Mouse (Mus musculus): ENCODE results near the gene Hrasls. TPM values are rescaled to one million over a fixed set of nuclear protein-coding genes. Genes with fewer than 3 reads are reported as not detected.

Hrasls gene
- polyA plus RNA-seq, 1 experiment from 2014 or later: 0.14 TPM

GRCm38 (mm10) chr16:29201146-29201545, 8.3 kb upstream of the Hrasls start:
- Histone ChIP-seq H3K27ac (ENCODE audit: low read length) (no peak overlapping the region), H3K9me3 (ENCODE audit: low read length) (no peaks in the 10 kb centered on the region), H3K27me3 (ENCODE audit: insufficient read depth, low read length) (no peaks in the 10 kb centered on the region), H3K9ac (replicated peaks; ENCODE audit: low read length) (no peak overlapping the region), H3K36me3 (ENCODE audit: insufficient read depth, low read length) (no peaks in the 10 kb centered on the region), H3K4me2 (replicated peaks; ENCODE audit: low read depth, low read length) (no peak overlapping the region), H3K4me3 (ENCODE audit: low read length) (no peak overlapping the region), H3K4me1 (ENCODE audit: insufficient read depth, low read length) (no peaks in the 10 kb centered on the region)
- WGBS: 81% methylated on average over 2 of the region's 2 CpGs
- ATAC-seq (ENCODE audit: low FRiP score, low TSS enrichment): no peak

DNA sequence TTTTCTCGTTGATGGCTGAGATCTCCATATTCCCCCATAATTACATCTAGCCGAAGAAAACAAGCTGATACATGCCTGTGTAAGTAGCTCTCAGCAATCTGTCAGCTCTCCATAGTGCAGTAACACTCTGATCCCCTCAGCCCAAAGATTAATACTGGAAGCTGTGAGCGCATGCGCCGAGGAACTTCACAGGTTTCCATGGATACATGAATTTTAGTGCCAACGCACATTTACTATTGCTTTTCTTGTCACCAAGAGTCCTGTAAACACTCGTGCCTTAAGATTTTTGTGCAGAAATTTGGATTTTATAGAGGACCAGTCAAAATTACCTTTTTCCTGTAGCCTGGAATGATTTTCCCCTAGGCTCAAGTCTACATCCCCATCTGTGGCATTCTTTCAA, 4.6 kb upstream of the Hrasls start:
- Histone ChIP-seq H3K9me3 (ENCODE audit: low read length) (no peaks in the 10 kb centered on the region), H3K27me3 (ENCODE audit: insufficient read depth, low read length) (peaks cover 18% of the 10 kb centered on the region), H3K9ac (replicated peaks; ENCODE audit: low read length) (no peak overlapping the region), H3K4me3 (ENCODE audit: low read length) (no peak overlapping the region), H3K27ac (ENCODE audit: low read length) (no peak overlapping the region), H3K4me2 (replicated peaks; ENCODE audit: low read depth, low read length) (no peak overlapping the region), H3K36me3 (ENCODE audit: insufficient read depth, low read length) (no peaks in the 10 kb centered on the region), H3K4me1 (ENCODE audit: insufficient read depth, low read length) (0 out of 2 replicates have a peak, but pooled peaks cover 4% of the 10 kb centered on the region)
- no peak for ATAC-seq (ENCODE audit: low FRiP score, low TSS enrichment)
- WGBS: 84% methylated on average over 7 of the region's 7 CpGs

DNA sequence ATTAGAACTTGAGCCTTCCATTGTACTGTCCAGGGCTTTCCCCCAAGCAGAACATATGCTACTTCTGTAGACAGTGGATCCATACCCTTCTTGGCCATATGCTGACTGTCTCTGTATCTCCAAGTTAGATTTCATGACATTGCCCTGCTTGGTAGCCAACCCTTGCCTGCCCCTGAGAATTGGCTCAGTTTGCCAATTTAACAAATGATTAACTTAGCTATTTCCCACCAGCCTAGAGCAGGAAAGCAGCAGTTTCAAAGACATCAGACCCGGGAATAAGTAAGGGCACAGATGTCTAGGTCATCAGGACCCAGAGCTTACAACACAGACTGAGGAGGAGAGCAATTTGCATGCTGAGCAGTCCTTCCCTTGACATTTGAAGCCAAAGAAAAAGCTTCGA, 3.9 kb upstream of the Hrasls start:
- Histone ChIP-seq H3K36me3 (ENCODE audit: insufficient read depth, low read length) (no peaks in the 10 kb centered on the region), H3K4me3 (ENCODE audit: low read length) (no peak overlapping the region), H3K4me2 (replicated peaks; ENCODE audit: low read depth, low read length) (no peak overlapping the region), H3K27me3 (ENCODE audit: insufficient read depth, low read length) (peaks cover 20% of the 10 kb centered on the region), H3K9me3 (ENCODE audit: low read length) (no peaks in the 10 kb centered on the region), H3K9ac (replicated peaks; ENCODE audit: low read length) (no peak overlapping the region), H3K27ac (ENCODE audit: low read length) (no peak overlapping the region), H3K4me1 (ENCODE audit: insufficient read depth, low read length) (0 out of 2 replicates have a peak, but pooled peaks cover 9% of the 10 kb centered on the region)
- ATAC-seq (ENCODE audit: low FRiP score, low TSS enrichment): no peak
- 21% methylated on average over 2 of the region's 2 CpGs for WGBS

GRCm38 (mm10) chr16:29208841-29209240, 654 bp upstream of the Hrasls start:
- Histone ChIP-seq H3K4me3 (ENCODE audit: low read length) (no peak overlapping the region), H3K9ac (replicated peaks; ENCODE audit: low read length) (no peak overlapping the region), H3K27me3 (ENCODE audit: insufficient read depth, low read length) (peaks cover 25% of the 10 kb centered on the region), H3K4me1 (ENCODE audit: insufficient read depth, low read length) (0 out of 2 replicates have a peak, but pooled peaks cover 9% of the 10 kb centered on the region), H3K27ac (ENCODE audit: low read length) (no peak overlapping the region), H3K36me3 (ENCODE audit: insufficient read depth, low read length) (no peaks in the 10 kb centered on the region), H3K4me2 (replicated peaks; ENCODE audit: low read depth, low read length) (no peak overlapping the region), H3K9me3 (ENCODE audit: low read length) (no peaks in the 10 kb centered on the region)
- WGBS: 74% methylated on average over 7 of the region's 7 CpGs
- ATAC-seq (ENCODE audit: low FRiP score, low TSS enrichment): no peak

- 86% methylated on average over 5 of the region's 5 CpGs for WGBS
- Histone ChIP-seq H3K27ac (ENCODE audit: low read length) (no peak overlapping the region), H3K27me3 (ENCODE audit: insufficient read depth, low read length) (peaks cover 2% of the 10 kb centered on the region), H3K9ac (replicated peaks; ENCODE audit: low read length) (no peak overlapping the region), H3K4me2 (replicated peaks; ENCODE audit: low read depth, low read length) (no peak overlapping the region), H3K4me1 (ENCODE audit: insufficient read depth, low read length) (no peaks in the 10 kb centered on the region), H3K4me3 (ENCODE audit: low read length) (no peak overlapping the region), H3K36me3 (ENCODE audit: insufficient read depth, low read length) (no peaks in the 10 kb centered on the region), H3K9me3 (ENCODE audit: low read length) (no peaks in the 10 kb centered on the region)
- no peak for ATAC-seq (ENCODE audit: low FRiP score, low TSS enrichment)
Observed at GRCm38 (mm10) chr16:29216395-29217295, 7.2 kb downstream of the Hrasls start.

DNA sequence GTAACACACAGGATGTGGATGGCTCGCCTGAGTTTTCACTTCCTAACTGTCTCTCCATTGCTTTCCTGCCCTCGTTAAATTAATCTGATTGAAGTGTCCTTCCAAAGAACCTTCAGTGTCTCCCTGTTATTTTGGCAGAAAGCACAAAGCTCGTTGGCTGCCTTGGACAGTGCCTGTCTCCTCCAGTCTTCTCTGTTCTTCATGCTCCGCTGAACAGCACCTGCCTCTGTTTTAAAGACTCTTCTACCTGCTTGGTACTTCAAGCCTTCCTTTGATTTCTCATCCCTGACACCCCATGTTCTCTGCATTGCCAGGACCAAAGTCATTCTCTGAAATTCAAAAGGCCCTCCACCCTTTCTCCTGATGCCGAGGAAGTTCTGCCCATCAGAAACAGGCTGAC, 26.5 kb downstream of the Hrasls start:
- no peaks in the 10 kb centered on the region for H3K9me3 ChIP-seq (ENCODE audit: low read length)
- no peak overlapping the region for H3K4me3 ChIP-seq (ENCODE audit: low read length)
- H3K9ac ChIP-seq (replicated peaks; ENCODE audit: low read length): no peak overlapping the region
- no peaks in the 10 kb centered on the region for H3K4me1 ChIP-seq (ENCODE audit: insufficient read depth, low read length)
- H3K36me3 ChIP-seq (ENCODE audit: insufficient read depth, low read length): no peaks in the 10 kb centered on the region
- no peak overlapping the region for H3K4me2 ChIP-seq (replicated peaks; ENCODE audit: low read depth, low read length)
- WGBS: 66% methylated on average over 5 of the region's 5 CpGs
- no peak overlapping the region for H3K27ac ChIP-seq (ENCODE audit: low read length)
- no peaks in the 10 kb centered on the region for H3K27me3 ChIP-seq (ENCODE audit: insufficient read depth, low read length)
- ATAC-seq (ENCODE audit: low FRiP score, low TSS enrichment): no peak

GRCm38 (mm10) chr16:29254325-29254724, 44.8 kb downstream of the Hrasls start:
- ATAC-seq (ENCODE audit: low FRiP score, low TSS enrichment): no peak
- Histone ChIP-seq H3K27ac (ENCODE audit: low read length) (no peak overlapping the region), H3K9me3 (ENCODE audit: low read length) (peaks cover 4% of the 10 kb centered on the region; the same call in 1 of the 2 replicates), H3K9ac (replicated peaks; ENCODE audit: low read length) (no peak overlapping the region), H3K27me3 (ENCODE audit: insufficient read depth, low read length) (no peaks in the 10 kb centered on the region), H3K4me3 (ENCODE audit: low read length) (no peak overlapping the region), H3K4me1 (ENCODE audit: insufficient read depth, low read length) (no peaks in the 10 kb centered on the region), H3K36me3 (ENCODE audit: insufficient read depth, low read length) (no peaks in the 10 kb centered on the region), H3K4me2 (replicated peaks; ENCODE audit: low read depth, low read length) (no peak overlapping the region)
- 54% methylated on average over 4 of the region's 4 CpGs for WGBS

Other genes starting within 250 kb of the Hrasls start
- gene Atp13a5, start 169.0 kb downstream of the Hrasls start, polyA plus RNA-seq (2015; fragmentation: Nextera tagmentation; extraction: Ambion mirVana): 0.04 TPM in 1 of 2 replicates, not detected in the other

All from kidney, embryonic 16.5 days (tissue).